Comparison of ENCODE assay signal across 10 mouse cellular contexts in the genomic region with DNA sequence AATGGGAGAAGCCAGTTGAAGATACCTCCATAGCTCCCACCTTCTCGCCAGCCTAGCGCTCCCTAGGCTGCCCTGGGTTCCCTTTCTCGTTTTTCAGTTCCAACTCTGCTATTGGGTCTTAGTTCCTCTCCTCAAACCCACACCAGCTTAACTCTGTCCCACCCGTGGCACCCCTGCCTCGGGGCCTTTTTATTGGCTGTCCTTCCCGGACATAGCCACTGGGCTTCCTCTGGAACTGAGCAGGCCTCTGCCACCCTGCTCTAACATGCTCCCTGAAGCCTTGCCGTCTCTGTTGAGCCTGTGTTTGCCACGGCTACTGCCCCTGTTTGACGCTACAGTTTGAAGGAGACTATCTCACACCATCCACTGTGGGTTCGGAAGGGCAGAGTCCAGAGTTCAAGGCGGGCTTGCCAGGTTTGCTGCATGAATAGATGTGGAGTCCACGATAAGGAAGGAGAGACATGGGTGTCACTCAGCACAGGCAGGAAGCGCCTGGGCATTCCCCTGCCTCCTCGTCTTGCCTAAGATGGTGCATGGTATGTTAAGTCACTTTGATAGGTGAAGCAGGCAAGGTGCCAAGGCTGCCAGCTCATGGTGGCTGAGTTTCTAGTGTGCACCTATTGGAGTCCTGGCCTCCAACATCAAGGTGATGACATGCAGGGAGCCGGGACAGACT.
DNase-seq lines count a peak whose midpoint lies in the region; ATAC-seq and TF ChIP-seq lines count a peak whose summit lies in the region.
"Had no signal": no experiment of that assay in that cellular context is flagged by ENCODE, and none has a peak within 500 bp of the region (broad histone marks: within the 10 kb centered on the region; RNA-seq: fewer than 3 reads in every experiment).

No protein-coding gene starts in this region.

- no peak for TF ChIP-seq CTCF in gastrocnemius, adult 2 months (IDR thresholded peaks at IDR 0.05)
- TF ChIP-seq CTCF in MEL (IDR thresholded peaks at IDR 0.05 in 2 of 3, conservative IDR thresholded peaks at IDR 0.05 in 1 of 3; ENCODE audit: control insufficient read depth in 1 of 3, insufficient read depth in 1 of 3, low read depth in 2 of 3, low read length in 3 of 3, poor library complexity in 1 of 3, severe bottlenecking in 1 of 3): no peak
- no peak for TF ChIP-seq CTCF in kidney, postnatal 0 days (IDR thresholded peaks at IDR 0.05; ENCODE audit: low read depth)

- ATAC-seq in kidney, postnatal 0 days (replicated peaks; ENCODE audit: low FRiP score, low read depth): peak; percentile 37; the same call in 1 of the 2 replicates
- ATAC-seq in megakaryocyte-erythroid progenitor cell, adult 5-6 weeks (replicated peaks; ENCODE audit: low FRiP score, low TSS enrichment, poor library complexity, severe bottlenecking): peak; percentile 81
- ATAC-seq: midbrain, embryonic 16.5 days had no signal

- WGBS in kidney, postnatal 0 days: 79% methylated on average over 15 of the region's 15 CpGs

- H3K79me2 ChIP-seq in MEL (ENCODE audit: control insufficient read depth, insufficient read depth, low read length, poor library complexity): no peaks in the 10 kb centered on the region

- peak overlapping the region; percentile 17; the same call in 1 of the 2 replicates for H3K9ac ChIP-seq in MEL (ENCODE audit: control insufficient read depth, low read depth, low read length, poor library complexity, severe bottlenecking)
- H3K9ac ChIP-seq in kidney, postnatal 0 days (ENCODE audit: low read depth, low read length): no peak overlapping the region
- H3K9ac ChIP-seq: limb, embryonic 12.5 days had no signal

- H3K4me2 ChIP-seq in kidney, postnatal 0 days (ENCODE audit: low read length): no peak overlapping the region
- H3K4me2 ChIP-seq: limb, embryonic 12.5 days had no signal

- intact Hi-C loops in gastrocnemius, adult 2 months (cut with DNase I): no loop called here

- H3K27ac ChIP-seq in gastrocnemius, adult 2 months: peak overlapping the region; percentile 40; the same call in 1 of the 2 replicates
- no peak overlapping the region for H3K27ac ChIP-seq in MEL (ENCODE audit: control insufficient read depth, low read depth, low read length)
- no peak overlapping the region for H3K27ac ChIP-seq in kidney, postnatal 0 days
- H3K27ac ChIP-seq: limb, embryonic 12.5 days had no signal

- H3K9me3 ChIP-seq in MEL (replicated peaks; ENCODE audit: insufficient read depth, low read length): no peaks in the 10 kb centered on the region
- no peaks in the 10 kb centered on the region for H3K9me3 ChIP-seq in kidney, postnatal 0 days (replicated peaks; ENCODE audit: low read length)
- H3K9me3 ChIP-seq: limb, embryonic 12.5 days had no signal

- peaks cover 8 to 24% of the 10 kb centered on the region in 2 experiments for H3K4me1 ChIP-seq in MEL (ENCODE audit: control insufficient read depth in 1 of 2, insufficient read depth in 2 of 2, low read length in 2 of 2)
- 0 out of 2 replicates have a peak, but pooled peaks cover 12% of the 10 kb centered on the region for H3K4me1 ChIP-seq in kidney, postnatal 0 days (replicated peaks; ENCODE audit: insufficient read depth, low read length)

- H3K27me3 ChIP-seq in MEL (ENCODE audit: control insufficient read depth in 1 of 2, insufficient read depth in 2 of 2, low read length in 2 of 2): no peaks in the 10 kb centered on the region
- no peaks in the 10 kb centered on the region for H3K27me3 ChIP-seq in kidney, postnatal 0 days (ENCODE audit: insufficient read depth, low read length)
- H3K27me3 ChIP-seq: limb, embryonic 12.5 days had no signal

- no peak for TF ChIP-seq EP300 in MEL (IDR thresholded peaks at IDR 0.05; ENCODE audit: low read depth in 1 of 2, low read length in 2 of 2)

- no peak for TF ChIP-seq POLR2A in MEL (IDR thresholded peaks at IDR 0.05; ENCODE audit: control insufficient read depth in 1 of 2, insufficient read depth in 1 of 2, low read depth in 1 of 2, low read length in 2 of 2, poor library complexity in 1 of 2)

- no peak overlapping the region for H3K4me3 ChIP-seq in gastrocnemius, adult 2 months
- 0 out of 4 replicates have a peak overlapping the region, but pooled peaks of 1 of the 2 experiments have one; percentile 15 for H3K4me3 ChIP-seq in MEL (ENCODE audit: control insufficient read depth in 1 of 2, insufficient read depth in 1 of 2, low read depth in 2 of 2, low read length in 2 of 2)
- no peak overlapping the region for H3K4me3 ChIP-seq in kidney, postnatal 0 days (replicated peaks; ENCODE audit: low read depth, low read length)
- H3K4me3 ChIP-seq: limb, embryonic 12.5 days had no signal

- peaks cover 0 to 8% of the 10 kb centered on the region in 2 experiments; a peak in 2 of 4 replicates for H3K36me3 ChIP-seq in MEL (ENCODE audit: control insufficient read depth in 1 of 2, insufficient read depth in 2 of 2, low read length in 2 of 2)
- no peaks in the 10 kb centered on the region for H3K36me3 ChIP-seq in kidney, postnatal 0 days (ENCODE audit: insufficient read depth, low read length)
- H3K36me3 ChIP-seq: limb, embryonic 12.5 days had no signal

- TF ChIP-seq RAD21 in MEL (IDR thresholded peaks at IDR 0.05; ENCODE audit: low read depth, low read length): no peak

- no peak for DNase-seq in gastrocnemius, adult 2 months
- DNase-seq in gastrocnemius, adult 8-10 months (ENCODE audit: low spot score in 2 of 2): no peak
- DNase-seq in MEL (ENCODE audit: low read depth, low spot score): peak; percentile 32
- DNase-seq in kidney, postnatal 0 days (ENCODE audit: low spot score): no peak
- no peak for DNase-seq in frontal cortex, postnatal 10 days (ENCODE audit: low spot score in 2 of 2)
- DNase-seq in layer of hippocampus, postnatal 25 days (ENCODE audit: extremely low spot score in 1 of 2, low spot score in 1 of 2): no peak
- DNase-seq in layer of hippocampus, postnatal 14 days (ENCODE audit: low spot score in 2 of 2): no peak

TF ChIP-seq in MEL, 35 proteins besides CTCF, POLR2A, EP300 and RAD21:
- TF ChIP-seq MAFK (IDR thresholded peaks at IDR 0.05; ENCODE audit: borderline replicate concordance, low read depth, low read length): no peak
- peak; percentile 20; the same call in 1 of the 2 replicates for TF ChIP-seq GATA1 (IDR thresholded peaks at IDR 0.05; ENCODE audit: low read depth, low read length)
